Mouse (Mus musculus) ovary, postnatal 36 days (tissue): ENCODE measurements around the gene Mogat2.

ENCODE experiments used
- DNase-seq: peaks from one replicate; pipeline ENCODE4 v3.0.0; 2022; ENCODE audit warnings: low spot score, mixed read lengths

Mogat2 gene

GRCm38 (mm10) chr7:99235657-99236056, 2.8 kb downstream of the Mogat2 start:
- no peak for DNase-seq

- no peak for DNase-seq
Measured at GRCm38 (mm10) chr7:99234916-99235315, 3.5 kb downstream of the Mogat2 start.

DNA sequence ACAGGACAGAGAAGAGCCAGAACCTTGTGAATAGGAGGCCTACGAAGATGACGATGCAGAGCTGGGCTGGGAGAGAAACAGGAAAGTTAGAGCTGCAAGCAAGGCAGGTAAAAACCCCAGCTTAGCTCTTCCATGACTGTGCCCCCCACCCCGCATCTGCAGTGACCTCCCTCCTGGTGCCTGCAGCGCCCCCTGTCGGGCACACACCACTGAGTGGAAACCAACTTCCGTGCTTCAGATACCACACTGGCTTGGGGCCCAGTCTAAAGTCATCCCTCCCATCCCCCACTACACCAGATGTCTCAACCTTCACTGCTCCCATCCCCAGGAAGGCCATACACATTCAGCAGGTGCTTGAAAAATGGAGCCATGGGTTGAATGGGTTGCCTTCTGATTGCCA, 5.8 kb downstream of the Mogat2 start:
- no peak for DNase-seq

DNA sequence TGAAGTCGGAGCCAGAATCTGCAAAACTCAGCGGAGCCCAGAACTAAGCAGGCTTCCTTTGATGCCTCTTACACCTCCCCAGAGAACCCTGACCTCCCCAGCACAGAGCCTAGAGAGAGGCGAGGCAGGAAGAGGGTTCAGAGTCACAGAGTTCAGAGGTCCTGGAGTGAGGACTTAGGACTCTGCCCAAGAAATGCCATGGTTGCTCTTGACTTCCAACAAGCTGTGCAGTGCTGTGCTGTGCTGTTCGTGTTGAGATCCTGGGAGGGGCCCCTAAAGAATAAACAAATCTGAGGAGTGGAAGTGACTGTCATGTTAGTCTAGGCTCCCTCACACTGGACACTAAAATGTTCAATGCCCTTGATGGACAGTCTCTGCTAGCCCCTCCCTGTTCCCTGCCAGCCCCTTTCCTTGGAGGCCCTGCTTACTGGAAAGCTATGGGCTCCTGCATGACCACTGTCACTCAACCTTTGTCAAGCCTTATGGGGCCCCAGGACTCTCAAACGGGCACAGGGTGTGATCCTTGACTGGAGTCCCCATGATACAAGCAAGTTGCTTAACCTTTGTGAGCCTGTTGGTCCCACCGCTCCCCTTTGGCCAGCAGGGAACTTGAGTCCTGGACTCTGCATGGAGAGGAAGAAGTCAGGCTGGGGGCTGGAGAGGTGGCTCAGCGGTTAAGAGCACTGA, 8.2 kb downstream of the Mogat2 start:
- DNase-seq, result no peak

DNA sequence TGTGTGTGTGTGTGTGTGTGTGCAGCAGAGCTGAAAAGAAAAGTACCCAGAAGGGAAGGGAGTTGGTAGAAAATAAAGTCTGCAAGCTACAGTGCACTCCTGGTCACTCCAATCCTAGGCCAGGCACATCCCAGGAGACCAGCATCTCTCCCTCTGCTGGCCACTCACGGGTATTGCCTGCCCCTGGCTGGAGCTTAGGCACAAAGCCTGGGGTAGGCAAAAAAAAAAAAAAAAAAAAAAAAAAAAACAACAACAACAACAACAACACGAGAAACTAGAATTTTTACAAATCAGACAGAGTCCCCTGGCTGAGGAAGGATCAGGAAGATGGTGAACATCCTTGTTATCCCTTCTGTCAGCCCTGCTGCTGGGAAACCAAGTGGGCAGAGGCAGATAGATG, 9.0 kb downstream of the Mogat2 start:
- peak; percentile 41 for DNase-seq

- DNase-seq, result no peak
Measured at GRCm38 (mm10) chr7:99228825-99229224, 9.6 kb downstream of the Mogat2 start.

GRCm38 (mm10) chr7:99227267-99227666, 11.2 kb downstream of the Mogat2 start:
- no peak for DNase-seq

GRCm38 (mm10) chr7:99226662-99227061, 11.8 kb downstream of the Mogat2 start:
- DNase-seq, result no peak

DNA sequence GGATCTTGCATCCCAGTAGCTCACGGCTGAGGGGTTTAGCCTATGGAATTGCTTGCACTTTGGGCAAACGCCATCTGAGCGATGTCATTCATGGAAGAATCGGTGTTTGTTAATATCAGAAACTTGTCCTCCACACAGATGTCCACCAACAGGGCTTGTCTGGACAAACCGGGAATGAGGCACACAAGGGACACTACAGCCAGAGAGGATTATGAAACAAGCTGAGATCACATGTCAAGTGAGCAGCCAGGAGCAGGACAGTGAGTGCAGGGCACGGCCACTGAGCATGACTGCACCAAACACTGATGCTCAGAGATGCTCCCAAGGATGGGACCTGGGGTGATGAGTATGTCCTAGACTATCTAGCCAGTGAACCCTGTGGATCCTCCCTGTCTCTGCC, 13.0 kb downstream of the Mogat2 start:
- no peak for DNase-seq

- DNase-seq, result no peak
Measured at GRCm38 (mm10) chr7:99224648-99225190, 13.7 kb downstream of the Mogat2 start.

GRCm38 (mm10) chr7:99224225-99224624, 14.2 kb downstream of the Mogat2 start:
- no peak for DNase-seq

- no peak for DNase-seq
Measured at GRCm38 (mm10) chr7:99217338-99218074, 20.9 kb downstream of the Mogat2 start.

DNA sequence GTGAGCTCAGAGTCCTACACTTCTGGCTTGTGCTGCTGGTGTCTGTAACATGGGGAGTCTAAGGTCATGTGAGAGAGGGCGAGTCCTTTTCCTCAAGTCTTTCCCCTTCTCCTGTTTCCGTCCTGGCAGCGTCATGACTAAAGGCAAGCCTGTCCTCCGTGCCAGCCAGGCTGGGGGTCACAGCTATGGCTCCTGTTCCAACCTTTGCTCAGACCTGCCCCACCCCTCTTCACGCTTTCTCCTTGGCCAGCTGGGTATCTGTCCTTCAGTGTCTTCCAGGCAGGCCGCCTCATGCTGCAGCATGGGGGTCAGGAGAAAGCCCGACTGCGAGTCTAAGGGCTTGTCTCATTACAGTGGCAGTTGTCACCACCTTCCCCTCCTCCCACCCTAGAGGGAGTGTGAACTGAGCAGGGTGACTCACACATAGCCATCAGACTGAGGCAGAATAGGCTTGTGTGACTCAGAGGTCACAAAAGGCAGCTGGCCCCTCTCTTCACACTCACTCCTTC, 23.0 kb downstream of the Mogat2 start:
- no peak for DNase-seq

- no peak for DNase-seq
Measured at GRCm38 (mm10) chr7:99214621-99215185, 23.7 kb downstream of the Mogat2 start.

DNA sequence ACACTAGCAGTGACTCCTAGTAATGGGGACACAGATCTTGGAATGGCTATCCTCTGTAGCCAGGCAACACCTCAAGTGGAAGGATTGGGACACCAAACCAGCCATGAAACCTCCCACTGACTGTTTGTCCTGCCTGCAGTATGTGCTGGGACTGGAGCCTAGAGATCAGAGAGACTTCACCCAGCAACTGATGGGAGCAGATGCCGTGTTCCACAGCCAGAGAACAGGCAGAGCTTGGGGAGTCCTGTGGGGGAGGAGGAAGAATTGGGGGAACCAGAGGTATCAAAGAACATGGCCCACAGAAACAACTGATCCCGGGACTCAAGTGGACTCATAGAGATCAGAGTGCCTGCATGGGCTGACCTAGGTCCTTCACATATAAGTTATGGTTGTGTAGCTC, 24.7 kb downstream of the Mogat2 start:
- DNase-seq, result no peak

- DNase-seq, result no peak
Measured at GRCm38 (mm10) chr7:99213056-99213455, 25.4 kb downstream of the Mogat2 start.

DNA sequence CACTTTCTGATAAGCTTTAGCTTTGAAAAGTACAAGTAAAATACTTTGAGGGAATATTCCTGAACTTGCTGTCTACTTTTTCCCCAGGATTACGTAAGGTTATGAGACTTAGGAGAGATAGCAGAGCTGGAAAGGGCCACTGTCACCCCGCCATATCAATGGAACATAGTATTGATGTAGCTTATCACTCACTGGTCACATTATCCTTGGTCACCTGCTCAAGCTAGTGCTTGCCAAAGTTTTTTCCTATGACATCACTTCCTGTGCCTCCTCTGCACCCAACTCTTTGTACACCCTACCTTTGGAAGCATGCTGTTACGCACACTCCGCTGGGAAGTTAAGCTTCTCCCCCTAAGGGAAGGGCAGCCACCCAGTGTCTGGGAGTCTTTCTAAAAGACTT, 29.7 kb downstream of the Mogat2 start:
- no peak for DNase-seq

DNA sequence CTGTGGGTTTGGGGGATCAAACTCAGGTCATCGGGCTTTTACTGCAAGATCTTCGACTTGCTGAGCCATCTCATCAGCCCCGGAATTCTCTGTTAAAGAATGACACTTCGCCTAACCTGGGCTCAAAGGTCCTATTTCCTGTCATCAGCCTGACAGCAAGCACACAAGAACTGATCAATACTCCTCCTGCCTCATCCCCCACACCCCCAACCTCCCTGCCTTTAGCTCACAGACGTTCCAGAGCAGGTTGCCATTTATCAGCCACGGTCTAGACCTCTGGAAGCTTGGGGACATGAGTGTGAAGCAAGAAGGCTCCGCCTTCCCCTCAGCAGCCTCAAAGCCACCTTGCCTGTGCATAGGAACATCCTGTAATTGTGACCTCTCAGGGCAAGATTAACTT, 32.1 kb downstream of the Mogat2 start:
- DNase-seq, result no peak

GRCm38 (mm10) chr7:99202163-99202562, 36.3 kb downstream of the Mogat2 start:
- DNase-seq, result no peak

- DNase-seq, result no peak
Measured at GRCm38 (mm10) chr7:99200290-99200689, 38.1 kb downstream of the Mogat2 start.

- no peak for DNase-seq
Measured at GRCm38 (mm10) chr7:99199451-99200175, 38.8 kb downstream of the Mogat2 start.

GRCm38 (mm10) chr7:99198811-99199210, 39.6 kb downstream of the Mogat2 start:
- DNase-seq, result no peak
